Mouse (Mus musculus): ENCODE results near the gene Ost4. TPM values are rescaled to one million over a fixed set of nuclear protein-coding genes. Genes with fewer than 3 reads are reported as not detected.
A peak's percentile ranks its signal among the peaks of the same experiment; 100 is the strongest.
"Not testable (repeated sequence)": the region's sequence is repeated elsewhere in the genome, so short reads cannot be mapped to it uniquely, and the experiment has no call there.

The Ost4 gene
- total RNA-seq, 2 experiments from 2014 or later = 142 to 150 TPM

DNA sequence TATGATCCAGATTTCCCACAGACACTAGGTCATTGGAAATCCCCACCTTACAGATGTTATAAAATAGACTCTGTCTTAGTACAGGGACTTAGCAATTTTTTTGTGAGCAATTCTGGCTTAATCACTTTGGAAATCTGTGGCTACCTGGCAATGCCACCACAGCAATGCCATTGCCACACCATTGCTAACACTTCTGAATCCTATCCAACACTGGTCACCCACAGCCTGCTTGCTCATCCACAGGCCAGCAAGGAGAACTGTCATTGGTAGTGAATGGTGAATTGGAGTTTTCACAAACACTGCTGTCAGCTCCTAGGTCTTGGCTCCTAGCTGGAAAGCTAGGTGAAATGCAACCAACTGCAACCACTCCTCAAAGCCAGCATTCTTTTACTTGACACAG, 2.9 kb upstream of the Ost4 start:
- intact Hi-C loops (cut with DNase I) = no loop called here
- no peak for DNase-seq (ENCODE audit: low spot score)

- intact Hi-C loops (cut with DNase I) = no loop called here
- no peak for DNase-seq (ENCODE audit: low spot score)
Observed at GRCm38 (mm10) chr5:30909863-30910262, 2.3 kb upstream of the Ost4 start.

DNA sequence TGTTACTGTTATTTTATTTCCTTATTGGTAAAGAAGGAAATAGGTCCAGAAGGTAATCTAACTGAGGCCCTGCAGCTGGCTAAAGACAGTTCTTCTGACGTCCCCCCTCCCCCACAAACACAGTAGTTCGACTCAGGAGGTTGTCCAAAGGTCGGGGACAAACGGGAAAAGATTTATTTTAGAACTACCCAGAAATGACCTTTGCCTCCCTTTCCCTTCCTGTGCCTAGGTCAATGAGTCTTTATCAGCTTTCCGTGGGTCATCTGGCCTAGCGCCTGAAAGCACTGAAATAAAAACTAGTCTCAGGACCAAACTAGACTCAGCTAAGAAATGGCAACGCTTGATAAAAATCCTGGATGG, 1.7 kb upstream of the Ost4 start:
- no peak for DNase-seq (ENCODE audit: low spot score)
- intact Hi-C loops (cut with DNase I) = no loop called here

- DNase-seq (ENCODE audit: low spot score) = peak; percentile 70
- intact Hi-C loops (cut with DNase I) = no loop called here
Observed at GRCm38 (mm10) chr5:30908426-30909299, 1.1 kb upstream of the Ost4 start.

DNA sequence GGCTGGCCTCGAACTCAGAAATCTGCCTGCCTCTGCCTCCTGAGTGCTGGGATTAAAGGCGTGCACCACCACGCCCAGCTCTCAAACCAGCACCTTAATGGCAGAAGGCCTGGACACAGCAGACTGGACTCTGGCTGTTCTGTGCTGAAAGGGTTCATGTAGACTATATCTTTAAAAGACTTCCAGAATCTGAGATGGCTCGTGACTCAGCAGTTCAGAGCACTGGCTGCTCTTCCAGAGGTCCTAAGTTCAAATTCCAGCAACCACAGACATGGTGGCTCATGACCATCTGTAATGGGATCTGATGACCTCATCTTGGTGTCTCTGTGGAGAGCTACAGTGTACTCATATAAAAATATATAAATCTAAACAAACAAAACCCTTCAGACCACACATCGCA, 5.7 kb downstream of the Ost4 start:
- no peak for DNase-seq (ENCODE audit: low spot score)
- intact Hi-C loops (cut with DNase I) = no loop called here

DNA sequence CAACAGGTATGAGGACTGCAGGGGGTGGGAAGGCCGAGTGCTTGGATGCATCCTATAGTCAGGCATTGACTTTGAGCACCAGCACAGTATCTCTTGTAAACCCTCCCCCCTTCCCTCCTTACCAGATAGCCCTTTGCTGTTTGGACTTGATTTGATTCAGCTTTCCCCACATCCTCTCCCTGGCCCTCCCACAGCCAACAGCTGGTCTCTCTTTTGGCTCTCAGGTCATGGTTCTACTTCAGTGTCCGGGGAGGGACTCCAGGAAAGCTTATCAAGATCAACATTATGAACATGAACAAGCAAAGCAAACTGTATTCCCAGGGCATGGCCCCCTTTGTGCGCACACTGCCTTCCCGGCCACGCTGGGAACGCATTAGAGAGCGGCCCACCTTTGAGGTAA, 17.2 kb downstream of the Ost4 start:
- no peak for DNase-seq (ENCODE audit: low spot score)
- intact Hi-C loops (cut with DNase I) = no loop called here

GRCm38 (mm10) chr5:30889088-30889754, 18.4 kb downstream of the Ost4 start:
- intact Hi-C loops (cut with DNase I) = loop anchor here (2.0 kb wide), 1 partner anchor 18 kb away; the partner anchor contains the start of gene Ost4
- DNase-seq (ENCODE audit: low spot score) = no peak

GRCm38 (mm10) chr5:30888337-30889087, 19.1 kb downstream of the Ost4 start, which contains the start of gene Agbl5:
Agbl5 (plus strand) TSS chr5:30888694.
- intact Hi-C loops (cut with DNase I) = loop anchor here (1.0 to 2.0 kb wide), 2 partner anchors 18 kb away; partner anchors contain the start of gene Ost4
- DNase-seq (ENCODE audit: low spot score) = peak; percentile 88

- intact Hi-C loops (cut with DNase I) = loop anchor here (1.0 to 2.0 kb wide), 2 partner anchors 18 to 19 kb away; partner anchors contain the start of gene Ost4
- DNase-seq (ENCODE audit: low spot score) = peak; percentile 86
Observed at GRCm38 (mm10) chr5:30887858-30888336, 19.7 kb downstream of the Ost4 start.

GRCm38 (mm10) chr5:30887331-30887761, 20.2 kb downstream of the Ost4 start:
- intact Hi-C loops (cut with DNase I) = no loop called here

GRCm38 (mm10) chr5:30886731-30887130, 20.9 kb downstream of the Ost4 start:
- intact Hi-C loops (cut with DNase I) = no loop called here

More at GRCm38 (mm10) chr5:30887331-30887761, 20.2 kb downstream of the Ost4 start:
- peak; percentile 51 for DNase-seq (ENCODE audit: low spot score)

GRCm38 (mm10) chr5:30886209-30886608, 21.4 kb downstream of the Ost4 start:
- intact Hi-C loops (cut with DNase I) = no loop called here
- DNase-seq (ENCODE audit: low spot score) = no peak

More at GRCm38 (mm10) chr5:30886731-30887130, 20.9 kb downstream of the Ost4 start:
- no peak for DNase-seq (ENCODE audit: low spot score)

- intact Hi-C loops (cut with DNase I); DNase-seq (ENCODE audit: low spot score): not testable (repeated sequence)
Observed at GRCm38 (mm10) chr5:30881839-30882238, 25.7 kb downstream of the Ost4 start.

GRCm38 (mm10) chr5:30879347-30879943, 28.1 kb downstream of the Ost4 start:
- intact Hi-C loops (cut with DNase I) = no loop called here
- DNase-seq (ENCODE audit: low spot score) = no peak

DNA sequence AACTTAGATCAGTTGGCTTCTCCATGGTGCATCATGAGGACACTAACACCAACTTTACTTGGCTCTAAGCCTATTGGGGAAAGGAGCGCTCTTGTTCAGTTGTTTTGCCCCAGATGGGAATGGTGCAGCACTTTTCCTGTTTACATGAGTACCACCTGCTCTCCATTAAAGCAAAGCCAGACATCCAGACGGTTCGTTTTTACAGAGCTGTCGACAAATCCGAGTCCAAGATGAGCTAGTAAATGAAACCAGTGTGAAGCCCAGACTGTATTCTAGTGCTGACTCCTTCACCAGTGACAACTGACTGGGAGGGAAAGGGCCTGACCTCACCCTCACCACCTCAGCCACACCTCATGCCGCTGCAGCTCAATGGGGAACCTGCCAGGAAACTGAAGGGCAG, 29.0 kb downstream of the Ost4 start:
- intact Hi-C loops (cut with DNase I) = no loop called here
- no peak for DNase-seq (ENCODE audit: low spot score)

GRCm38 (mm10) chr5:30874365-30874764, 33.2 kb downstream of the Ost4 start:
- no peak for DNase-seq (ENCODE audit: low spot score)

GRCm38 (mm10) chr5:30872574-30872973, 35.0 kb downstream of the Ost4 start:
- intact Hi-C loops (cut with DNase I) = no loop called here
- no peak for DNase-seq (ENCODE audit: low spot score)

More at GRCm38 (mm10) chr5:30874365-30874764, 33.2 kb downstream of the Ost4 start:
- intact Hi-C loops (cut with DNase I) = no loop called here

- intact Hi-C loops (cut with DNase I) = loop anchor here (1.0 kb wide), 1 partner anchor 18 kb away; the partner anchor contains the start of gene Agbl5
Observed at GRCm38 (mm10) chr5:30870131-30870406, 37.5 kb downstream of the Ost4 start.

GRCm38 (mm10) chr5:30869405-30870130, 38.0 kb downstream of the Ost4 start:
- DNase-seq (ENCODE audit: low spot score) = peak; percentile 83
- intact Hi-C loops (cut with DNase I) = loop anchor here (1.0 to 5.0 kb wide), 3 partner anchors 19 to 52 kb away; partner anchors contain the start of genes Agbl5 and Emilin1

More at GRCm38 (mm10) chr5:30870131-30870406, 37.5 kb downstream of the Ost4 start:
- no peak for DNase-seq (ENCODE audit: low spot score)

Measured in heart, postnatal 25 days (tissue).